Mouse (Mus musculus) heart, postnatal 0 days (tissue): ENCODE results near the gene Mia2. TPM values are rescaled to one million over a fixed set of nuclear protein-coding genes. Genes with fewer than 3 reads are reported as not detected.
"Not testable (repeated sequence)": the region's sequence is repeated elsewhere in the genome, so short reads cannot be mapped to it uniquely, and the experiment has no call there.

Source experiments
- ATAC-seq: fragments of 200-750 bp; cut with Nextera tagmentation; 2 replicates; pipeline ENCODE4 v1.8.0; 2017; ENCODE audit warnings: low read depth, moderate number of reproducible peaks, moderate library complexity; ENCODE audit not compliant: insufficient read depth
- DNase-seq: peaks from one replicate; pipeline ENCODE4 v3.0.0-alpha.2; 2016; ENCODE audit warnings: low spot score
- H3K27ac ChIP-seq: fragments of 300-500 bp; sonication (generic); 2 replicates; pipeline ENCODE4 v1.5.1; 2014; ENCODE audit warnings: low read depth, mild to moderate bottlenecking
- H3K27me3 ChIP-seq: fragments of 300-500 bp; sonication (generic); 2 replicates; pipeline ENCODE4 v1.6.1; 2014; ENCODE audit warnings: low read length, mixed read lengths; ENCODE audit not compliant: control insufficient read depth, insufficient read depth
- H3K36me3 ChIP-seq: fragments of 300-500 bp; sonication (generic); replicated peaks from 2 replicates; pipeline ENCODE4 v1.6.1; 2014; ENCODE audit warnings: low read length, mixed read lengths; ENCODE audit not compliant: control insufficient read depth, insufficient read depth
- H3K4me1 ChIP-seq: fragments of 300-500 bp; sonication (generic); 2 replicates; pipeline ENCODE4 v1.6.1; 2014; ENCODE audit warnings: antibody characterized with exemption; ENCODE audit not compliant: control insufficient read depth, insufficient read depth
- H3K4me2 ChIP-seq: fragments of 300-500 bp; sonication (generic); 2 replicates; pipeline ENCODE4 v1.6.1; 2014; ENCODE audit warnings: low read depth, mild to moderate bottlenecking, low read length, moderate library complexity
- H3K4me3 ChIP-seq: fragments of 300-500 bp; sonication (generic); 2 replicates; pipeline ENCODE4 v1.5.1; 2014; ENCODE audit warnings: low read depth, low read length
- H3K9ac ChIP-seq: fragments of 300-500 bp; sonication (generic); replicated peaks from 2 replicates; pipeline ENCODE4 v1.6.1; 2014; ENCODE audit warnings: low read depth, low read length, mixed read lengths
- H3K9me3 ChIP-seq: fragments of 300-500 bp; sonication (generic); replicated peaks from 2 replicates; pipeline ENCODE4 v1.6.1; 2016; ENCODE audit warnings: low read length; ENCODE audit not compliant: control insufficient read depth
- CTCF ChIP-seq: IDR thresholded peaks from 2 replicates; pipeline ENCODE4 v1.5.1; 2016; ENCODE audit warnings: antibody characterized with exemption, control low read depth, low read depth
- EP300 ChIP-seq: IDR thresholded peaks from 2 replicates; pipeline ENCODE4 v1.6.1; 2016; ENCODE audit warnings: antibody characterized with exemption, low read depth
- WGBS: fragments of 180-500 bp; shearing (Covaris S2); extraction: QIAGEN DNeasy Blood & Tissue Kit; methylation state at CpG from one replicate; pipeline ENCODE4 v1.1.7; 2014; 5-methylcytosine and 5-hydroxymethylcytosine counted together
- polyA plus RNA-seq: library from polyadenylated mRNA; unstranded; fragments of >200 nt; fragmentation: Nextera tagmentation; extraction: Ambion mirVana; gene quantifications from 2 replicates; pipeline ENCODE4 v1.2.1, GENCODE M21; 2015
- total RNA-seq: library from RNA; depleted of rRNA; stranded (reverse); fragments of >200 nt; gene quantifications from 2 replicates; pipeline ENCODE4 v1.2.3, GENCODE M21; 2014; ENCODE audit warnings: low replicate concordance

The Mia2 gene
- total and polyA plus RNA-seq, 2 experiments from 2014 or later = 25.4 to 43.8 TPM

DNA sequence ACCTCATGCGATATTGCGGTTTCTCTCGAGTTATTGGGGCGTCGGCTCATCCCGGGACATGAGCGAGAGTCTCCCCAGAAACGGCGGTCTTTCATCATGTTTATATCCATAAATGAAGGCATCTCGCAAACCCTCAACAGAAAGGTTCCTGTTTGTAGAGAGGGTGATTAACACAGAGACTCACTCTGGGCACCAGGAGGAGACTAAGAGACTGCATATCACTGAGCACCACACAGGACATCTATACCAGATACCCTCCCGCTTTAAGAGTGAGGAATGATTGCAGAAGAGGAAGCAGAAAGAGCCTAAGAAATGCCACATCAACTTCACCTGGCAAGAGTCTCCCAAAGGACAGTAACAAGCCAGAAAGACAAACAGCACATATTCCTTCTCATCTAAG, 39.4 kb upstream of the Mia2 start:
- Histone ChIP-seq H3K27me3 (no peaks in the 10 kb centered on the region), H3K36me3 (peaks cover 16% of the 10 kb centered on the region), H3K4me1 (peaks cover 13% of the 10 kb centered on the region; the same call in 1 of the 2 replicates), H3K9me3 (no peaks in the 10 kb centered on the region), H3K4me2 (no peak overlapping the region), H3K9ac (no peak overlapping the region), H3K27ac (no peak overlapping the region), H3K4me3 (no peak overlapping the region)
- DNase-seq (no peak), ATAC-seq (no peak)
- 95% methylated on average over 11 of the region's 11 CpGs for WGBS
- TF ChIP-seq CTCF = no peak
- TF ChIP-seq EP300 = no peak

DNA sequence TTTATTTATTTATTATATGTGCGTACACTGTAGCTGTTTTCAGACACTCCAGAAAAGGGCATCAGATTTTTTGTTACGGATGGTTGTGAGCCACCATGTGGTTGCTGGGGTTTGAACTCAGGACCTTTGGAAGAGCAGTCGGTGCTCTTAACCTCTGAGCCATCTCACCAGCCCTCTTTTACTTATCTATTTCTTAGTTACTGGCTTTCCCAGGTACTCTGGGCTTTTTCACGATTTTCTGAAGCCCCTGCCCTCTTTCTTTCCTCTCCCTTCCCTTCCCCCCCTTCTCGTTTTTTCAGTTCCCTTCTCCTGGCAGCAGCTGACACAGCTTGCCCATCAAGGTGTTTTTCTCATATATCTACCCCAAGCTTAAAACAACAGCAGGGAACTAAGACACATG, 37.4 kb upstream of the Mia2 start:
- H3K27ac ChIP-seq, ATAC-seq, H3K4me2 ChIP-seq, H3K4me3 ChIP-seq, H3K9ac ChIP-seq, DNase-seq, H3K9me3 ChIP-seq, H3K27me3 ChIP-seq: not testable (repeated sequence)
- 85% methylated on average over 5 of the region's 5 CpGs for WGBS
- Histone ChIP-seq H3K4me1 (peaks cover 13% of the 10 kb centered on the region; the same call in 1 of the 2 replicates), H3K36me3 (peaks cover 10% of the 10 kb centered on the region; the same call in 1 of the 2 replicates)

DNA sequence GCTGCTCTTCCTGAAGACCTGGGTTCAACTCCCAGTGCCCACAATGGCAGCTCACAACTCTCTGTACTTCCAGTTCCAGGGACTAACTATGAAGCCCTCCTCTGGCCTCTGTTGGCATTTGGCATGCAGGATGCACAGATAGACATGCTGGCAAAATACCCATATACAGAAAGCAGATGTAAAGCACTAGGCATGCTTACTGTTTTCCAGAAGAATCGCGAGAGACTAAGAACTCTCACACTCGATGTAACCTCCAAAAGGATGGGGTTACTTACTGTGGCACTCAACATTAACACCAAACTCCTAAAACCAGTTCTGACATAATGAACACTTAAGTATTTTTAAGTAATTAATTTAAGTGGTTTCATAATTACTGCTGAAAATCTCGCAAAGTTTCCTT, 35.3 kb upstream of the Mia2 start:
- Histone ChIP-seq H3K27ac (peak overlapping the region; percentile 96), H3K9me3 (no peaks in the 10 kb centered on the region), H3K36me3 (peaks cover 10% of the 10 kb centered on the region; the same call in 1 of the 2 replicates), H3K9ac (peak overlapping the region; percentile 93), H3K4me3 (peak overlapping the region; percentile 91), H3K4me1 (peaks cover 13% of the 10 kb centered on the region; the same call in 1 of the 2 replicates), H3K4me2 (peak overlapping the region; percentile 82), H3K27me3 (0 out of 2 replicates have a peak, but pooled peaks cover 3% of the 10 kb centered on the region)
- TF ChIP-seq EP300 (0 out of 2 replicates have a peak, but pooled peaks have one; percentile 5), CTCF (no peak)
- ATAC-seq (no peak), DNase-seq (no peak)
- 38% methylated on average over 4 of the region's 4 CpGs for WGBS

DNA sequence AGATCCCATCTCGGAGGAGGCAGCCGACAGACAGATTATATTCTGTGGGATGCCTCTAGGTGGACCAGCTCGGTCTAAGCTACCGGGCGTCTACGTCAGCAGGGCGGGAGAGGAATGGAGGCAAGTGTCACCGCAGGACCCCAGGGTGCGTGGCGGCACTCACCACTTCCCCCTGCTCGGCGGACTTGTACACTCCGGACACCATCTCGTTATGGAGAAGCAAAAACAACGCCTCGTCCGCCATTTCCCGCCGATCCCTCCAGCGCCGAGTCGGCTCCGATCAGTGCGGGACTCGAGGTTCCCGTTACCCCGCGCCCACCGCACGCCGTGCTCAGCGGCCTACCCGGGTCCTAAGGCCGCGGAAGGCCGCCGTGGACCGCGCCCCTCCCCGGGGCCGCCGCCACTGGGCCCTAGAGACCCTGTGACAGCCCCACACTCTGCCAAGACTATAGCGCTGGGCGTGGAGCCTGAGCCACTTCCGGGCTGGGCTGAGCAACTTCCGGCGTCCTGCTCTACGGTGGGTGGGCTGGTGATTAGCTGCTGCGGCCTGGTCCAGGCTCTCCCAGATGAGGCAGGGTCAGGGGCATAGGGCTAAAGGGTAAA, 34.5 kb upstream of the Mia2 start, which contains the start of gene Trappc6b:
Gene Trappc6b (minus strand): TSS at position 480 of the 603 bp plus-strand sequence.
- TF ChIP-seq CTCF (peak; percentile 18), EP300 (no peak)

DNA sequence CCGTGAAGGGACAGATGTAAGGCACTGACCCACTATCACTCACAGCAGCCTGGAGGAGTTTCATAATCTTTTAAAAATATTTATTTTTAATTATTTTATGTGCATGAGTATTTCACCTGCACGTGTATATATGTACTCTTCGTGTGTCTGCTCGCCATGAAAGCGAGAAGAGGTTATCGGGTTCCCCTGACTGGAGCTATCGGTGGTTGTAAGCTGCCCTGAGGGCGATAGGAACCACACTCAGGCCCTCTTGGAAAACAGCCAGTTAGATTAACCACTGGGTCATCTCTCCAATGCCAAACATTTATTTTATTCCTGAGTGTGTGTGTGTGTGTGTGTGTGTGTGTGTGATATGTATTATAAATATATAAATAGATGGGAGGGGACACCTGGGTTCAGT, 30.8 kb upstream of the Mia2 start:
- Histone ChIP-seq H3K4me3 (no peak overlapping the region), H3K9ac (no peak overlapping the region), H3K4me1 (peaks cover 14% of the 10 kb centered on the region; the same call in 1 of the 2 replicates), H3K27ac (no peak overlapping the region), H3K4me2 (no peak overlapping the region), H3K27me3 (0 out of 2 replicates have a peak, but pooled peaks cover 3% of the 10 kb centered on the region), H3K9me3 (no peaks in the 10 kb centered on the region), H3K36me3 (peaks cover 17% of the 10 kb centered on the region)
- 83% methylated on average over 8 of the region's 8 CpGs for WGBS
- DNase-seq = no peak
- TF ChIP-seq EP300 (no peak), CTCF (no peak)
- no peak for ATAC-seq

More for the DNA sequence above, 34.5 kb upstream of the Mia2 start, which contains the start of gene Trappc6b:
- WGBS = under 1% methylated on average over 49 of the region's 49 CpGs
- DNase-seq = peak; percentile 79
- H3K27ac ChIP-seq = peak within 1 kb of the TSS; percentile 96
- peaks cover 15% of the 10 kb centered on the region; the same call in 1 of the 2 replicates for H3K4me1 ChIP-seq
- peak within 1 kb of the TSS; percentile 82 for H3K4me2 ChIP-seq
- ATAC-seq = peak; percentile 99
- H3K27me3 ChIP-seq = 0 out of 2 replicates have a peak, but pooled peaks cover 3% of the 10 kb centered on the region
- H3K9ac ChIP-seq = peak within 1 kb of the TSS; percentile 93
- H3K4me3 ChIP-seq = peak within 1 kb of the TSS; percentile 91
- H3K36me3 ChIP-seq = peaks cover 10% of the 10 kb centered on the region; the same call in 1 of the 2 replicates
- H3K9me3 ChIP-seq = no peaks in the 10 kb centered on the region
